8 mouse cellular contexts compared by ENCODE assay signal in genomic region chrX:77510371-77511300, GRCm38 (mm10). TPM values are rescaled to one million over a fixed set of nuclear protein-coding genes. Genes with fewer than 3 reads are reported as not detected.
DNase-seq lines count a peak whose midpoint lies in the region; ATAC-seq and TF ChIP-seq lines count a peak whose summit lies in the region.

Tbl1x (plus strand) TSS chrX:77511013.

- H3K4me2 ChIP-seq in forebrain, embryonic 14.5 days (ENCODE audit: low read length), result peak within 1 kb of the TSS; percentile 59
- peak within 1 kb of the TSS; percentile 70 for H3K4me2 ChIP-seq in lung, embryonic 14.5 days

- TF ChIP-seq POLR2A in olfactory bulb, adult 2 months (IDR thresholded peaks at IDR 0.05; ENCODE audit: insufficient read depth, low read depth, low read length), result no peak
- TF ChIP-seq POLR2A in thymus, adult 2 months (IDR thresholded peaks at IDR 0.05; ENCODE audit: control insufficient read depth, extremely low read depth, insufficient read depth, low read length, poor library complexity), result no peak

- intact Hi-C loops in heart, postnatal 10 days (cut with DNase I), result loop anchor here (2.0 to 10.0 kb wide), 3 partner anchors 37 to 196 kb away; no protein-coding TSS in a partner anchor

- TF ChIP-seq CTCF in E14TG2a.4 (conservative IDR thresholded peaks at IDR 0.05; ENCODE audit: low read length), result no peak
- peak; percentile 31 for TF ChIP-seq CTCF in lung, embryonic 14.5 days (IDR thresholded peaks at IDR 0.05; ENCODE audit: low read depth)
- TF ChIP-seq CTCF in olfactory bulb, adult 2 months (IDR thresholded peaks at IDR 0.05; ENCODE audit: insufficient read depth, low read depth, low read length), result no peak
- TF ChIP-seq CTCF in thymus, adult 2 months (IDR thresholded peaks at IDR 0.05; ENCODE audit: borderline replicate concordance, control insufficient read depth, extremely low read depth, insufficient read depth, low read length, poor library complexity), result no peak

- H3K4me1 ChIP-seq in E14TG2a.4 (replicated peaks; ENCODE audit: low read depth, low read length), result peaks cover 39% of the 10 kb centered on the region
- H3K4me1 ChIP-seq in forebrain, embryonic 14.5 days (ENCODE audit: control insufficient read depth, insufficient read depth, low read length), result no peaks in the 10 kb centered on the region; the same call in 1 of the 2 replicates
- 0 out of 2 replicates have a peak, but pooled peaks cover 3% of the 10 kb centered on the region for H3K4me1 ChIP-seq in lung, embryonic 14.5 days (ENCODE audit: insufficient read depth)
- H3K4me1 ChIP-seq in olfactory bulb, adult 2 months (ENCODE audit: control insufficient read depth, insufficient read depth, low read length), result peaks cover 9% of the 10 kb centered on the region
- peaks cover 15% of the 10 kb centered on the region for H3K4me1 ChIP-seq in thymus, adult 2 months (replicated peaks; ENCODE audit: control insufficient read depth, insufficient read depth, low read length)

- H3K9ac ChIP-seq in forebrain, embryonic 14.5 days (ENCODE audit: low read length), result peak within 1 kb of the TSS; percentile 84
- H3K9ac ChIP-seq in lung, embryonic 14.5 days, result peak within 1 kb of the TSS; percentile 83

- DNase-seq in c-Kit-positive CD71-positive TER-119-negative erythroid progenitor cells, embryonic 14.5 days (ENCODE audit: low read depth), result peak; percentile 28
- peak; percentile 82 for DNase-seq in forebrain, embryonic 14.5 days (ENCODE audit: low spot score)
- DNase-seq in heart, postnatal 10 days, result peak; percentile 76 to 82
- peak; percentile 19 to 36 for DNase-seq in layer of hippocampus, adult 18-20 months (ENCODE audit: low spot score in 2 of 2)
- peak; percentile 90 for DNase-seq in lung, embryonic 14.5 days
- DNase-seq in thymus, adult 2 months, result peak; percentile 60

- H3K27me3 ChIP-seq in E14TG2a.4 (ENCODE audit: insufficient read depth, low read length), result no peaks in the 10 kb centered on the region
- H3K27me3 ChIP-seq in forebrain, embryonic 14.5 days (replicated peaks; ENCODE audit: control insufficient read depth, insufficient read depth, low read length), result no peaks in the 10 kb centered on the region
- H3K27me3 ChIP-seq in lung, embryonic 14.5 days (ENCODE audit: insufficient read depth, low read length), result no peaks in the 10 kb centered on the region
- H3K27me3 ChIP-seq in thymus, adult 2 months (ENCODE audit: control insufficient read depth, insufficient read depth, low read length), result no peaks in the 10 kb centered on the region

- H3K4me3 ChIP-seq in E14TG2a.4 (replicated peaks; ENCODE audit: low read length), result peak within 1 kb of the TSS; percentile 85
- H3K4me3 ChIP-seq in forebrain, embryonic 14.5 days (ENCODE audit: low read depth, low read length), result peak within 1 kb of the TSS; percentile 58
- peak within 1 kb of the TSS; percentile 61 for H3K4me3 ChIP-seq in lung, embryonic 14.5 days (ENCODE audit: low read depth, low read length)
- peak within 1 kb of the TSS; percentile 96 for H3K4me3 ChIP-seq in olfactory bulb, adult 2 months (ENCODE audit: insufficient read depth, low read depth, low read length)
- peak within 1 kb of the TSS; percentile 84 for H3K4me3 ChIP-seq in thymus, adult 2 months (ENCODE audit: control insufficient read depth, insufficient read depth, low read length)

- H3K36me3 ChIP-seq in E14TG2a.4 (ENCODE audit: insufficient read depth, low read length), result no peaks in the 10 kb centered on the region
- H3K36me3 ChIP-seq in forebrain, embryonic 14.5 days (ENCODE audit: control insufficient read depth, insufficient read depth, low read length), result no peaks in the 10 kb centered on the region
- no peaks in the 10 kb centered on the region for H3K36me3 ChIP-seq in lung, embryonic 14.5 days (ENCODE audit: insufficient read depth)
- H3K36me3 ChIP-seq in thymus, adult 2 months (ENCODE audit: control insufficient read depth, insufficient read depth, low read length), result no peaks in the 10 kb centered on the region

- no peaks in the 10 kb centered on the region for H3K9me3 ChIP-seq in E14TG2a.4 (ENCODE audit: low read length)
- H3K9me3 ChIP-seq in forebrain, embryonic 14.5 days (replicated peaks; ENCODE audit: control insufficient read depth, low read length), result no peaks in the 10 kb centered on the region
- H3K9me3 ChIP-seq in lung, embryonic 14.5 days (ENCODE audit: low read depth, low read length), result no peaks in the 10 kb centered on the region

- peak; percentile 65 for ATAC-seq in forebrain, embryonic 14.5 days
- ATAC-seq in lung, embryonic 14.5 days (ENCODE audit: insufficient read depth), result peak; percentile 84

- peak within 1 kb of the TSS; percentile 94 for H3K27ac ChIP-seq in forebrain, embryonic 14.5 days (ENCODE audit: low read depth, low read length)
- H3K27ac ChIP-seq in lung, embryonic 14.5 days (ENCODE audit: low read depth), result peak within 1 kb of the TSS; percentile 96
- H3K27ac ChIP-seq in olfactory bulb, adult 2 months (ENCODE audit: insufficient read depth, low read depth, low read length), result peak within 1 kb of the TSS; percentile 95
- H3K27ac ChIP-seq in thymus, adult 2 months (ENCODE audit: control insufficient read depth, insufficient read depth, low read length), result peak within 1 kb of the TSS; percentile 96

- WGBS in forebrain, embryonic 14.5 days, result 29% methylated on average over 62 of the region's 76 CpGs
- WGBS in lung, embryonic 14.5 days, result 16% methylated on average over 57 of the region's 76 CpGs
- WGBS in olfactory bulb, adult 2 months, result 30% methylated on average over 50 of the region's 76 CpGs
- WGBS in thymus, adult 2 months, result under 1% methylated on average over 50 of the region's 76 CpGs

RNA-seq across cellular contexts. Expression of gene Tbl1x, which starts in this region (rescaled TPM):
- 46.2 and 49.9 TPM in 2 replicates for polyA plus RNA-seq in forebrain, embryonic 14.5 days (2014; fragmentation: Nextera tagmentation; extraction: Ambion mirVana)
- 10 to 100 TPM; 54.4 to 60.4 TPM for total RNA-seq in heart, postnatal 10 days (2021)
- 10 to 100 TPM; 30.7 to 31.2 TPM for total RNA-seq in layer of hippocampus, adult 18-20 months (2021)
- 82.8 and 83.0 TPM in 2 replicates for polyA plus RNA-seq in lung, embryonic 14.5 days (2014; fragmentation: Nextera tagmentation; extraction: Ambion mirVana)
- 58.0 and 148 TPM in 2 replicates for polyA plus RNA-seq in olfactory bulb, adult 2 months (2012; ENCODE audit: insufficient read depth, insufficient read length, low replicate concordance, missing spikeins)
- 30.0 TPM in 2 replicates for polyA plus RNA-seq in thymus, adult 2 months (2012; rRNA removed)

Comparison
In these comparisons a context has a peak if more than half of its experiments do, and no peak if none do; other contexts are left out.
1. Peak in every context shown above with its lines: DNase-seq, ATAC-seq, H3K4me3 ChIP-seq and H3K27ac ChIP-seq.
2. DNase-seq: peak in every context shown above with its lines; median percentile 90 in lung, embryonic 14.5 days; 82 in forebrain, embryonic 14.5 days; 79 in heart, postnatal 10 days; 60 in thymus, adult 2 months; 28 in c-Kit-positive CD71-positive TER-119-negative erythroid progenitor cells, embryonic 14.5 days; 28 in layer of hippocampus, adult 18-20 months.